Mouse (Mus musculus): ENCODE measurements around the gene Irgc1.

Irgc1 gene

DNA sequence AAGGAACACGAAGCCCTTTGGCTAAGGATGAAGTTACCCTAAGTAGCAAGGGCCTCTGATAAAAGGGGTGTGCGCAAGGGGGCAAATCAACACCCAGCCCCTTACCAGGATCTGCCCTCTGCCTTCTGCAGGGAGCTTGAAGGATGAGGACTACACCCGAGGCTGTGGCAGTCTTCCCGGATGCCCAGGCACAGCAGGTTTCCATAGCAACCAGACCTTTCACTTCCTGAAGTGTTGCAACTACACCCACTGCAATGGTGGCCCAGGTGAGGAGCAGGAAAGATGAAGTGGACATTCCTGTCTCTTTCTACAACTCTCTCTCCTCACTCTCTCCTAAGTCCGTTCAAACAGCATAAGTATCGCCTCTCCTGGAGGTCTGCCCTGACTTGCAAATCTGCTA is 20.3 kb upstream of the Irgc1 start:
- in situ Hi-C loops (cut with MboI, MseI), result no loop called here

DNA sequence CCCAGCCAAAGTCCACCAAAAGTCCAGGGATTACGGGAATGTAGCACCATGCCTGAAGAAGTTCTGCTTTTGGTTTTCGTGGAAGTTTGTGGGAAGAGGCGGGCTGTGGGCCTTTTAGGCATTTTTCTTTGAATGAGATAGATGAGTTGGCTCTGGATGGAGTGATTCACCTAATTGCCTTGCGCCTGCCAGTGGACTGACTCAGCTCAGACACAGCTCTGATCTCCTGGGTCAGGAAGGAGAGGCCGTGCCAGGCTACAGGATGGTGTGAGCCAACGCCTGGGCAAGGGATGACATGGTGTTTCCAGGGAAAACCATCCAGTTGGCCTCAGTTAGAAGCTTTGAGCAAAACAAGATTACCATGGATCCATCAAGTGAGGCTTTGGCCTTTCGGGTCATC is 18.3 kb upstream of the Irgc1 start:
- in situ Hi-C loops (cut with MboI, MseI), result no loop called here

DNA sequence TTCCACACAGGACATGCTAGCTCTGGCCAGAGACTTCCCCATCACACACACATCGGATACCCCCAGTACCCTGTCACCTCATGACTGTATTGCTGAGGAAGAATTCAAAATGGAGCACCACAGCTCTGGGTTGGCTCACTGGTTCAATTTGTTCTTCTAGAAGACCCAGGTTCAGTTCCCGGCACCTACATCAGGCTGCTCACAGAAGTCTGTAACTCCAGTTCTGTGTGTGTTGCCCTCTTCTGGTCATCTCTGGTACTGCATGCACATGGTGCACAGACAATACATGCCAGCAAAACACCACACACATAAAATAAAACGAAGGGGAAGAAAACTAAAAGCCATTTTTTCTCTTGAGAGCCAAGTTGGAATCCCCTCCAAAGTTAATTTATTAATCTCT is 17.0 kb upstream of the Irgc1 start:
- in situ Hi-C loops (cut with MboI, MseI), result no loop called here

DNA sequence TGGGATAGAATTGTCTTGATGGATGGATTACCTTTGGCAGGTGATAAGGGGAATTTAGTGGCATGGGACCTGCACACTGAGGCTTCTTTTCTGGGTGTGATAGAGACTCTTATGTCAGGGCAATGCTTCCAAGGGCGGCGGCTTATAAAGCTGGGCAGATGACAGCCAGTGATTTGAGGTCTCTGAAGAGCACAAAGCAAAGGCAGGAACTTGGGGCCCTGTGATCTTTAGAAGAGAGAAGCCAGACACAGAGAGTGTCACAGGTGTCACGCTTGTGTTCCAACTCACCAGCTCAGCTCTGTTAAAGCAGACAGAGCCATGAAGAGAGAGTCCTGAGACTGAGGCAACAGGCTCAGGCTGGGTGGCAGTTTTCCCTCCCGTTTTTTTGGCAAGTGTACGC is 15.8 kb upstream of the Irgc1 start:
- in situ Hi-C loops (cut with MboI, MseI), result no loop called here

DNA sequence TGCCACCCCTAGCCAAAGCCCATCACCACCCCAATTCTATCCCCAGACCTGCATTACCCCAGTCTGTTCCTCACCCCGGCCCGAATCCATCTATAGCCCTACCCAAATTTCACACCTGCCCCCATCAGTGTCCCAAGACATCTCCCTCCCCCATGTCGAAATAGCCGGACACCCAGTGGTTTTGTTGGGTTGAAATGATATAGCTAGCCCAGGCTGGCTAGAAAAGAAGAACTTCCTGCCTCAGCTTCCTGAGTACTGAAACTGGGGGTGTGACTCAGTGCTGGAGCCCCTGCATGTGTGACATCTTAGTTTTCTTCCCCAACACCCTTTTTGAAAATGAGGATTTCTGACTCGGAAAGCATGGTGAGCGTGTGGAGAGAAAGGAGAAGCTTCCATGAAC is 14.7 kb upstream of the Irgc1 start:
- in situ Hi-C loops (cut with MboI, MseI), result no loop called here

DNA sequence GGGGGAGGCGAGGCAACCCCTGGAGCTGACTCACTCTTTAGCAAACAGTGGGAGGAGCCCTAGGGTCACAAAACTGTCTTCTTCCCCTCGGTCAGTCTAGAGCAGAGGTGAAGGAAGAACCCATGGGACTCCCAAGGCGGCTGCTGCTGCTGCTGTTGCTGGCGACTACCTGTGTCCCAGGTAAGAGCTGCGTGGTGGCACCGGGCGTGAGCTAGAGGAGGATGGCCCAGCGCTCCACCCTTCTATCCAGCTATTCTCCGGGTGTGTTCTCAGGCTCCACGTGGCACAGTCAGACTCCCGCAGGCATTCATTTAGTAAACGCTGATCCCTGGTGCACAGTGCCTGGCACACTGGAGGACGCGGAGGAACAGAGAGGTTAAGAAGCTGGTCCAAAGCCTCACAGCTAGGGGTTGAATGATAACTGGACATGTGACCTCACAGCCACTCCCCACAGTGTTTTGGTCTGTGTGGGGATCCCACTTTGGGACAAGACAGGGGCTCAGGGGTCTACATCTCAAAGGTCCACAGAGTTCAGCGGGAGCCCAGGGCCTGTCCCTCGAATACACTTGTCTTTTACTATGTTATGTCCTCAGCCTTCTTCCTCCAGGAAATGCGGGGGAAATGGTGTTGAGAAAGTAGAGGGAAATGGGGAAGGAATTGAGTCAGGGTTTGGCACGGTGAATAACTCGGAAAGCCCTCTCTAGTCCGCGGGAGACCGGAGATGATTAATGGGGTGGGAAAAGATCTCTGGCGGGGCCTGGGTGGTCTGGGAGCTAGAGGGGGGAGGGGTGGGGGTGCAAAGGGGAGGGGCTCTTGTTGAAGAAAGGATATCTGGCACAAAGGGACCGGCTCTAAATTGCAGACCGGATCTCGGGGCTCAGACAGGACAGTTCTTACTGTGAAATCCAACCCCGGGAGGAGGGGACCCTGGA is 10.6 kb upstream of the Irgc1 start, which contains the start of gene Plaur:
Plaur (plus strand) TSS at position 97 of the 932 bp plus-strand sequence.
- in situ Hi-C loops (cut with MboI, MseI), result no loop called here

DNA sequence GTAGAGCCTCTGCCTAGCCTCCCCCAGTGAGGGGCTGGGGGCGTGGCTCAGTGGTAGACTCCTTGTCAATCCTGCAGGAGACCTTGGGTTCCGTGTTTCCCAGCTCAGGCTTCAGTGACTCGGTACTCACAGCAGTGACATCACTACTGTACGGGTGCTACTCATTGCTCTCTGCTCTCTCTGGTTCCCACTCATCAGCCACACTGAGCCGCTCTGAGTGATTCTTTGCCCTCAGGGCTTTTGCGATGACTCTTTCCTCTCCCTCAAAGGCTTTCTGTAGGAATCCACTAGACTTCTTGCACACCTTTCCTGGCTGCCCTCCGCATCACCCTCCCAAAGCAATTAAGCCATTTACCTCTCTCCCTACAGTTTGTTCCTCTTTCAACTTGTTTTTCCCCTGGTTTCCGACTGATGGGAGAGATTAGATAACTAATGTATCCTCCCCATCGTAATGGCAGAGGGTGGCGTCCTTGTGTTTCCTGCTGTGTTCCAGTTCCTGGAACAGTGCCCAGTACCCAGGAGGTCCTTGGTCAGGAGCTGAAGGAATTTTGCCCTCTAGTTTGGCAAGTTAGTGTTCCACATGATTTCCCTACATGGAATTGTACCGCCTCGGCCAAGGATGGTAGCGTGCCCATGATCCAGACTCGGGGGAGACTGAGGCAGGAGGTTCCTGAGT is 9.4 kb upstream of the Irgc1 start:
- in situ Hi-C loops (cut with MboI, MseI), result no loop called here

DNA sequence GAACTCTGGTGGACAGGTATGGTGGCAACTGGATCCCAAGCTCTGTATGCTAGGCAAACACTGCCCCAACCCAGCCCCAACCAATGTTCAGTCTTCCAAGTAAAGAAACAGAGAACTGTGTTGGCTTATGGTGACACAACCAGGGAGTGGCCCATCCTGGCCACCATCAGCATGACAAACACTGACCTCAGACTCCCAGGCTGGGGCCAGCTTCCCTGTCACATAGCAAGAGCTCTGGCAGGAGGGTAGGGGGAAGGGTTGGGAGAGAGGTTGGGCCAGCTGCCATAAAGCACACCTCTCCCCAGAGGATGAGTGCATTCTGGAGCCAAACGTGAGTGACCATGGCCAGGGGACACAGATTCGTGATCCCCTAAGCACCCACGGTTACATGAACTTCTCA is 7.7 kb upstream of the Irgc1 start:
- in situ Hi-C loops (cut with MboI, MseI), result no loop called here

DNA sequence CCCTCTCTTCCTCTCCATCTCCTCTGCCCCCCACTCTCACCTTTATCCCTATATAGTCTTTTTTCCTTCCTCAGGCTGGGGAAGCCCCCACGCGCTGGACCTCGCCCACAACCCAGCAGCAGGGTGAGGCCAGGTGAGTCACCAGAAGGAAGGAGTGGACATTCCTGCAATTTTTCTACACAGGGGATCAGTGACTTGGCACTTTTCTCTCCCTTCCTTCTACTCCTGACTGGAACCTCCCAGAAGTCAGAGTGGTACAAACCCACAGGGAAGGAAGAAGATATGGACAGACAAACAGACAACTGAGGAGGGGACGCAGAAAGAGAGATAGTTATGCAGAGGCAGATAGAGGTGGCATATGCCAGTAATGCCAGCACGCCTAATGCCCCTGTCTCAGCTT is 7.3 kb upstream of the Irgc1 start:
- in situ Hi-C loops (cut with MboI, MseI), result no loop called here

DNA sequence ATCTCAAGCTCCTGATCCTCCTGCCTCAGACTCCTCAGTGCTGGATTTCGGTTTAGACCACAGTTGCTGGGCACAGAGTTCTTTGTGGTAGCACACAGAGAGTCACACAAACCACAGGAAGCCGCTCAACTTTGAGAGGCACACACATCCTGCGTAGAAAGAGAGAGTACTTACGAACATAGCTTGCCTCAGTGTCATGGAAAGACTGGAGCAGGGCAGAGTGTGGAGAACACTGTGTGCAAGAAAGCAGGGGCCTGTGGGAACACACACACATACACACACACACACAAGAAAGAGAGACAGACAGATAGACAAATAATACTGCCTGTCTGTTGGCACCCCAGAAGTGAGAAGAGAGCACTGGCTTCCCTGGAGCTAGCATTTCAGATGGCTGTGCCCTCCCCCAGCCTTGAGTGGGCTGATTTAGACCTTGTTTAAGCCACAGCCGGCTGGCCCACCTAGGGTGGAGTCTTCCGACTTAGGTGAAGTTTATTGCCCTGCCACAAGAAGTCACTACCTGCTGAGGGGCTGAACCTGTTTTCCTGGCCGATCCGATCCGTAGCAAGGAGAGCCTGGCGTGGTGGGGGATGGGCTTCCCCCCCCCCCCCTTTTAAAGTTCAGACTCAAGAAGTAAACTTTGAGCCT is 5.8 kb upstream of the Irgc1 start:
- in situ Hi-C loops (cut with MboI, MseI), result no loop called here

DNA sequence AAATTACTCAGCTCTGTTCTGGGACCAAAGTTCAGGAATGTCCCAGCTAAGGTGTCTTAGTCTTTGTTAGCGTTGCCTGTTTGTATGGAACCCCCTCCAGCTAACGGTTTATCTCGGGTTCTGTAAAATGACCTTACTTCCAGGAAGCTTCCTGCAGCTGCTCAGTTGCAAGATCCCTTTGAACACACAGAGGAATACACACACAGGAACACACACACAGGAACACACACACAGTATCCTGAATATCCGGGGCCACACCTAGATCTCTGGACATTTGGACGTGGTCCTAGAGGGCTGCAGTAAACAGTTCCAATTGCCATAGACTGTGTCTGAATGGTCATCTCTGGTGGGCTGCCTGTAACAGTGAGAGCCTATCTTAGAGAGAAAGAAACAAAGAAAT is 3.6 kb upstream of the Irgc1 start:
- in situ Hi-C loops (cut with MboI, MseI), result no loop called here

DNA sequence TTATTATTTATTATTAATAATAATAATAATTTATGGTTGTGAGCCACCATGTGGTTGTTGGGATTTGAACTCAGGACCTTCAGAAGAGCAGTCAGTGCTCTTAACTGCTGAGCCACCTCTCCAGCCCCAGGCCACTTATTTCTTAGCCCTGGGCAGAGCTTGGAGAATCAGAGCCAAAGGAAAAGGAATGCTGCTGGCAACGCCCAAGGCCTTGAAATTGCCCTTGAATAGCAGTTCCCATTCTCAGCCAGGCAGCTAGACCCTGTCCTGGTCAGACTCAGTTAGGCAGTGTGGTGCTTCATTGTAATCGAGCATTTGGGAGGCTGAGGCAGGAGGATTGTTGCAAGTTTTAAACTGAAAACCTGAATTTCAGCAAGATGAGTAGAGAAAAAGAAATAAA is 2.1 kb upstream of the Irgc1 start:
- in situ Hi-C loops (cut with MboI, MseI), result no loop called here

DNA sequence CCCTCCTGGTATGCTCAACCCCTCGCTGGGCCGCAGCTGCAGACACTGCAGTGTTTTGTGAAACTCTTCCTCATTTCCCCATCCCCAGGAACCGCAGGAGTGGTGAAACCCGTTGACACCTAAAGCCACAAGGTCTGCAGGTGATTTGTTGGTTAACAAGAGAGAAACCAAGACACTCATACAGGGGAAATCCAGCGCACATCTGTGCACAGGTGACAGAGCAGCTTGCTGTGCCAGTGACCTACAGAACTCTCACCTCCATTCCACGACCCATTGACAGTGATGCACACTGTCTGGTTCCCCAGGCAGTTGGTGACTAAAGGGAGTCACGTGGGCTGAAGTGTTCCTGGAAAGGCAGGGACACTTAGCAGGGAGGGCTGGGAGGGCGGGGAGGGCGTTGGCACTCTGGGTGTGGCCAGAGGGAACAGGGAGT is 1.5 kb downstream of the Irgc1 start:
- in situ Hi-C loops (cut with MboI, MseI), result no loop called here

DNA sequence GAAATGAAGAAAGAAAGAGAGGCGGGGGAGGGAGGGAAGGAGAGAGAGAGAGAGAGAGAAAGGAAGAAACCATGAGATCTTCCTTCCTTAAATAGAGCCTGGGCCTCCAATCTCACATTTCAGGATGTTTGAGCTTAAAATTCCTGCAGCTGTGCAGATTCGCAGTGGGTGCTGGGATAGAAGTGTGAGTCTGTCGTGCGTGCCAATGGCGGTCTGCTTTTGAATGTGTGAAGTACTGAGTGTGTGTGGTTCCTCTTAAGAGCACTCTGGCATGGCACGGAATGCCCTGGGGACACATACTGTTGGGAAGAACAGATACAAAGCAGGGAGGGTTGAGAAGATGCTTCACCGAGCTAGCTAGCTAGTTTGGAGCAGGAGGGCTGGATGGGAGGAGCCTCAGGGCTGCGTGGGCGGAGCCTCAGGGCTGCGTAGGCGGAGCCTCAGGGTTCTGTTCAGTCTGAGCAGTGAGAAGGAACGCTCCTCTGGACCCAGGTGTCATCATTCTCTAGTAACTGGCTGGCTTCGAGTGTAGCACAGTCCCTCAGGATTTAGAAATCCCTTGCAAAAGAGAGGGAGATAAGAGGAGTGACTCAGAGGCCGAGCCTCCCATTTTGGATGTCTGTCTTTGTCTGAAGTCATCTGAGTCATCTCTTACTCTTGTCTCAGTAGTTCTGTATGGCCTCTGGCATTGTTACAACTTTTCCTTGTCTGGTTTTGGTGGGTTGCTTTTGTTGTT is 3.1 kb downstream of the Irgc1 start:
- in situ Hi-C loops (cut with MboI, MseI), result no loop called here

DNA sequence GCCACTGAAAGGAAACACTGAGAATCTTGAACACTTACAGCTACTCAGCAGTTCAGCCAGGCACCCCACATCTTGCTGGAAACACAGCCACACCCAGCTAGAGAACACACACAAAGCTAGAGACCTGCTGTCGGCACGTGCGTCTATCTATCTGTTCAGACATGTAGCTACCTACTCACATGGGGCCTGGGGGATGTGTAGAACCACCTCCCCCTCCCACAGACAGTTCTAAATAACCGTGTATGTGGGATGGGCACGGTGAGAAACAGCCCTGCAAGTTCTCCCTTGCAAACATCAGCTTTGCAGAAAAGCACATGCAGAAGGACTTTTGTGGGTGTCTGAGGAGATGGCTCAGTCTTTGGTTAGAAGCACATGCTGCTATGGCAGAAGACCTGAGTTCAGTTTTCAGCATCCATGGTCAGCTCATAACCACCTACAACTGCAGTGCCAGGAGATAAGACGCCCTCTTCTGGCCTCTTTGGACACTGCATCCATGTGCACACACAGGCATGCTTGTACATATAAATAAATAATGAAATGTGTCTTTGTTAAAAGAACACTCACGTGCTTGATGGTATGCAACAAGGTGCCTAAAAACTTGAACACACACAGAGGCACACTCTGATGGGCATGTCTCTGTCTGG is 5.3 kb downstream of the Irgc1 start:
- in situ Hi-C loops (cut with MboI, MseI), result no loop called here

DNA sequence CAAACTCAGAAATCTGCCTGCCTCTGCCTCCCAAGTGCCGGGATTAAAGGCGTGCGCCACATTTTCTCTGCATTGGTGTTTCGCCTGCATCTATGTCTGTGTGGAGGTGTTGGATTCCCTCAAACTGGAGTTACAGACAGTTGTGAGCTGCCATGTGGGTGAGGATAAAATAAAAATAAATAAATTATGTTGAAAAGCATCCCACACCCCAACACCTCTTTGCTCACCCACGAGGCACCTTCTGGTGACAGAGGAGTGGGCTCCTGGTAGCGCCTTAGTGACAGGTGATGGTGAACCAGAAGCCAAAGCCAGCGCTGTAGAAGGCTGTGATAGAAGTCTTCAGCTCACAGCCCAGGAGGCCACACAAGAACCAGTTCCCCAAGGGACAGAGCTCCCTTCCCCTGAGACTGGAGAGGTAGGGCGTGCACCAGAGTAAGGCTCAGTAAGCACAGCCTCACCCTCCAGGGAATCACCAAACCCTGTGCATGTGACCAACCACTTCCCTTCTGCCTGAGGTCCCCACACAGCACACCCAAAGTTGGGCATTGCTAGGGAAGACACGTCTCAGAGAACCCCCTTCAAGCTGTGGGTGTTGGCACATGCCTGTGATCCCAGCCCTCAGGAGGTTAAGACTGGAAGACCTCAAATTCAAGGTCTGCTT is 6.7 kb downstream of the Irgc1 start:
- in situ Hi-C loops (cut with MboI, MseI), result no loop called here

DNA sequence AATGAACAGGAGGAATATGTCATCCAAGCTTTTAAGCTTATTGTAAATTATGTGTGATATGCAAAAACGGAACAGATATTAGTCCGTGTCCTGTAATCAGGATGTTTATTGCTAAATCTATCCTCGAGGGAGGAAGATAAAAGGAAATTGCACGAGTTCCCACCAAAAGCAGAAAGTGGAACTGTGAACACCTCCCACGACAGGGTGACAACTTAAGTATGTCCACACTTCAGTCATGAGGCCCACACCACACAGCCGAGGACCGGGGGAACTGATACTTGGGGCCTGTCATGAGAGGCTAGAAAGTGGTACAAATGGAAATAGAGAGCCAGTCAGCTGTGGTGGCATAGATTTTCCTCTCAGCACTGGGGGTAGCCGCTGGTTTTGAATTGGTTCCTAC is 9.8 kb downstream of the Irgc1 start:
- in situ Hi-C loops (cut with MboI, MseI), result no loop called here

DNA sequence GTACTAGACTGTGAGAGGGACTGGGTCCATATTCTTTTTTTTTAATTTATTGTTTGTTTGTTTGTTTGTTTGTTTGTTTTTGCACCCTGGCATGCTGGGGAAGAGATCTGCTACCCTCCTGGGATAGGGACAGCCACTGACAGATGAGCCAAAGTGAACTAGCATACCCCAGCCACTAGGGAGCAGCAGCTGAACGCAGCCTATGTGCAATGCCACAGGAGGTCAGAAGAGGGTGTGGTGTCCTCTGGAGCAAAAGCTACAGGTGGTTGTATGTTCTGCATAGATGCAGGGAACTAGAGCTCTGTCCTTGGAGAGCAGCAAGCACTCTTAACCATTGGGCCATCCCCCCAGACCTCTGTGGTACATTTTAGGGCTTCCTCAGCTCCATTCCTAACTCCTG is 10.3 kb downstream of the Irgc1 start:
- in situ Hi-C loops (cut with MboI, MseI), result no loop called here

DNA sequence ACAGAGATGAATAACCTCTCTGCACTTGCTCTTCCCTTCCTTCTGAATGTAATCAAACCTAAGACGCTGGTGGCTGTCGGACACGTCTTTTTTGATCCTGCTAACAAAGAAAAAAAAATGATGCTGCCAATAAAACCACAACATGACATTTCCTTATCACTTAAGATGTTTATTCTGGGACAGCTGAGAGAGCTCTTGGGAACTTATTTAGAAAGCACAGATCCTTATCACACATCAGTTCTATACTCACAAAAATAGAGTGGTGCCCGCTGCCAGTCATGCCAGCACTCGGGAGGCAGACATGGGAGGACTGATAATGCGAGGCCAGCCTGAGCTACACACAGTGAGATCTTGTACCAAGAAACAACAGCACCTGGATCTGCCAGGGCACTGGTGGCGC is 12.2 kb downstream of the Irgc1 start:
- in situ Hi-C loops (cut with MboI, MseI), result no loop called here

DNA sequence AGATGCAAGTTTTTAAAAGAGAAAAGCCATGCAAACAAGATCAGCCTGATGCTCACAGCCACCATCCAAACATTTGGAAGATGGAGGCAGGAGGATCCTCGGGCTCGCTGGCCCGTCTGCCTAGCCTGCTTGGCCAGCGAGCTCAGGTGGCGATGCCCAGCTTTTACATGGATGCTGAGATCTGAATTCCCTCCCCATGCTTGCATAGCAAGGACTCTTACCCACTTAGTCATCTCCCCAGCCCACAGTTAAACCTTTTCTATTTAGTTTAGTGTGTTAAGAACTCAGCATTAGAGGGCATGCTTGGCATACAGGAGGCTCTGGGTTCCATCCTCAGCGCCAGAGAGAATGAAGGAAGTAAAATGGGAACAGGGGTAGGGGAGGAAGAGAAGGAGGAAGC is 12.9 kb downstream of the Irgc1 start:
- in situ Hi-C loops (cut with MboI, MseI), result no loop called here

DNA sequence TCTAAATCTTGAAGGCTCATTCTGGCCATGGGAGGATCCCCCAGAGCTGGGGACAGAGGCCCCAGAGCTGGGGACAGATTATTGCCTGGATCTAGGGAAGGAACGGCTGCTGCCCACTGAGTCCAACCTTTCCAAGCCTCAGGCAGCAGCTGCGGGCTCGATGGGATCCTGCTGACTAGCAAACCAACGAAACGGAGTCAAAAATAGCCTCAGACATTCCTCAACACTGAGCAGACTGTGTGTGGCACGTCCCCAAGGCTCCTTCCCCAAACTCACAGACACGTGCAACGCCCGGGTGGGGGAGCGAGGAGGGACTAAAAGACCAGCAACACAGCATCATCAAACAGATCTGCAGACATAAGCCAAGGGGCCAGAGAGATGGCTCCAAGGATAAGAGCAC is 14.1 kb downstream of the Irgc1 start:
- in situ Hi-C loops (cut with MboI, MseI), result no loop called here

Data from T-helper 1 cell (primary cell).